Comparison of ENCODE assay signal across 10 mouse cellular contexts in the genomic region with DNA sequence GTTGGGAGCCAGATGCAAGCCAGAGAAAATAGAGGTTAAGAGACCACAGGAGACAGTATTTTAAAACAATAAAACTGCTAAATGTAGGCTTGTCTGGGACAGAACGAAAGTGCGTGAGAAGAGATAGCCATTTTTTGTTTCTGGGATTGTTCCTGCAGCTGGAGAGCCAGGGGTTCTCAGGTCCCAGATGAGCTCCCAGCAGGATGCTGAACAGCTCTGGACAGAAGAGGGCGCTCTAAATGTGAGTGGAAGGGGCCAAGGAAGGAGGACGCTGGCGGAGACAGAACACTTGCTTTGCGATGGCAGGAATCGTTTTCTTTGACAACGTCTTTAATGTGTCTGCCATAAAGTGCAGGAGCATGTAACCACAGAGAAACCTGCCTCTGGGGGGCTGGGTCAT. TPM values are rescaled to one million over a fixed set of nuclear protein-coding genes. Genes with fewer than 3 reads are reported as not detected.
DNase-seq lines count a peak whose midpoint lies in the region; ATAC-seq and TF ChIP-seq lines count a peak whose summit lies in the region.
"Had no signal": no experiment of that assay in that cellular context is flagged by ENCODE, and none has a peak within 500 bp of the region (broad histone marks: within the 10 kb centered on the region; RNA-seq: fewer than 3 reads in every experiment).

No protein-coding gene starts in this region.

- H3K9ac ChIP-seq in lung, postnatal 0 days (replicated peaks; ENCODE audit: low read depth) = no peak overlapping the region

- no peak overlapping the region for H3K4me3 ChIP-seq in lung, postnatal 0 days (ENCODE audit: low read depth, low read length)
- H3K4me3 ChIP-seq: megakaryocyte, embryonic 14.5 days had no signal

- no peaks in the 10 kb centered on the region for H3K4me1 ChIP-seq in lung, postnatal 0 days (ENCODE audit: insufficient read depth, low read depth, low read length)
- H3K4me1 ChIP-seq: megakaryocyte, embryonic 14.5 days had no signal

- ATAC-seq in granulocyte monocyte progenitor cell, adult 5-6 weeks (replicated peaks; ENCODE audit: poor library complexity, severe bottlenecking) = 0 out of 2 replicates have a peak, but pooled peaks have one; percentile 20
- ATAC-seq in lung, postnatal 0 days = no peak

- peak; percentile 68 for DNase-seq in gastrocnemius, postnatal 10 days
- DNase-seq in gastrocnemius, postnatal 25 days = no peak
- peak; percentile 49 for DNase-seq in right cerebral cortex, postnatal 4 days
- DNase-seq in right cerebral cortex, postnatal 25 days = no peak
- peak; percentile 42 for DNase-seq in lung, postnatal 0 days (ENCODE audit: low spot score)
- peak; percentile 74 for DNase-seq in thymus, postnatal 4 days
- no peak for DNase-seq in cerebellum, adult 11-12 months

- no peaks in the 10 kb centered on the region for H3K9me3 ChIP-seq in lung, postnatal 0 days (ENCODE audit: low read length)
- H3K9me3 ChIP-seq: megakaryocyte, embryonic 14.5 days had no signal

- TF ChIP-seq EP300 in lung, postnatal 0 days (IDR thresholded peaks at IDR 0.05) = no peak

- H3K27me3 ChIP-seq in lung, postnatal 0 days (replicated peaks; ENCODE audit: insufficient read depth, low read length) = peaks cover 2% of the 10 kb centered on the region; the same call in 1 of the 2 replicates

- H3K36me3 ChIP-seq in lung, postnatal 0 days (ENCODE audit: insufficient read depth, low read length) = no peaks in the 10 kb centered on the region
- H3K36me3 ChIP-seq: G1E had no signal

- TF ChIP-seq CTCF in lung, postnatal 0 days (IDR thresholded peaks at IDR 0.05) = peak; percentile 69

- no peak overlapping the region for H3K27ac ChIP-seq in lung, postnatal 0 days (ENCODE audit: low read length)

- WGBS in lung, postnatal 0 days = 26% methylated on average over 8 of the region's 8 CpGs

- 0 out of 2 replicates have a peak overlapping the region, but pooled peaks have one; percentile 19 for H3K4me2 ChIP-seq in lung, postnatal 0 days (replicated peaks; ENCODE audit: low read depth, low read length)

RNA-seq across cellular contexts. Expression of a gene that starts 5.2 kb away (rescaled TPM):
- 10 to 100 TPM in 1 of 2 experiments, 1 to 10 TPM in 1; 5.5 to 10.1 TPM for total RNA-seq in gastrocnemius, postnatal 10 days (2021)
- 1 to 10 TPM in 1 of 2 experiments, under 1 TPM in 1; 0.75 to 1.4 TPM for total RNA-seq in gastrocnemius, postnatal 25 days (2021)
- 0.04 TPM in 1 of 2 replicates, not detected in the other for total RNA-seq in granulocyte monocyte progenitor cell, adult 5-6 weeks (2014; fragmentation: Nextera tagmentation)
- total RNA-seq in granulocyte monocyte progenitor cell, adult 5-6 weeks (2017) = not detected in 2 replicates
- polyA plus RNA-seq in lung, postnatal 0 days (2015; fragmentation: Nextera tagmentation; extraction: Ambion mirVana) = 0.66 and 0.93 TPM in 2 replicates
- polyA plus RNA-seq: G1E had no signal

Comparison
In these comparisons a context has a peak if more than half of its experiments do, and no peak if none do; other contexts are left out.
1. DNase-seq: peak in gastrocnemius, postnatal 10 days (single experiment), right cerebral cortex, postnatal 4 days (single experiment), lung, postnatal 0 days (single experiment) and thymus, postnatal 4 days (single experiment); none in gastrocnemius, postnatal 25 days (single experiment), right cerebral cortex, postnatal 25 days (single experiment) and cerebellum, adult 11-12 months (single experiment).